Mouse (Mus musculus): ENCODE results near the gene Ammecr1.
A peak's percentile ranks its signal among the peaks of the same experiment; 100 is the strongest.

The Ammecr1 gene

DNA sequence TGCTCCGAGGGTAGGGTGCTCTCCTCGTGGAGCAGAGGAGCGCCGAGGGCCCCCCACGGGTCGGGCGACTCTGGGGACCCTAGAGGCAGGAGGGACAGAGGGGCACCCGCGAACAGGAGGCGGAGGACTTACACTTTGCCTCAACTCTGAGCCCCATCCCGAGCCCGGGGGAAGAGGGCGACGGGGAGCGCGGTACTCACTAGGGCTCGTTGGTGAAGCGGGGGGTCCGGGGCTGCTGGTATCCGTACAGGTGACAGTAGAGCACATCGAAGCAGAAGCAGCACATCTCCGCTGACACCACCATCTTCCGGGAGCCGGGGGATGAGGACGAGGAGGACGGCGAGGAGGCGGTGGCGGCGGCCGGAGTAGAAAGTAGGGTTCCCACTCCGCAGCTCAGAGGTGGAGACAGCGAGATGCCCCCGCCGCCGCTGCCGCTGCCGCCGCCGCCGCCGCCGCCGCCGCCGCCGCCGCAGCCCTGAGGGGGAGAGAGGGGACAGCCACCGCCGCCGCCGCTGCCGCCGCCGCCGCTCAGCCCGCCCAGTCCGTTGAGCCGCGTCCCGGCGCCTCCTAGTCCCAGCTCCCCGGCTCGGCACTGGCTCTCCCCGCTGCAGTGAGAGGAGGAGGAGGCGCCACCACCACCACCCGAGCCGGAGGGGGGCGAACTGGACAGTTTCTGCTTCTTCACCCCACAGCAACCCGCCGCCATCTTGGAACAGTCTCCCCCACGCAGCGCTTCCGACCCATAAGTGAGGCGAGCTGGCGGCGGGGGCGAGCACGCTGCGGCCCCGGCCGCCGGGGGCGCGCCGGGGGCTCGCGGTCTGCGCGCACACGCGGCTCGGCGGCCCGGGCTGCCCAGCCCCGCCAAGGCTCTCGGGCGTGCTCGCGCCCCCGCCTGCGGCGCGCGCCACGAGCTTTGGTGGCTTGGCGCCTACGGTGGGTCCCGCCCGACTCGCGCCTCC is at the start of gene Ammecr1:
Gene Ammecr1 (minus strand): TSS at position 721 of the 959 bp plus-strand sequence.
- no peaks in the 10 kb centered on the region for H3K27me3 ChIP-seq (ENCODE audit: control insufficient read depth, insufficient read depth, low read length, poor library complexity, severe bottlenecking)
- no peaks in the 10 kb centered on the region for H3K36me3 ChIP-seq (ENCODE audit: control insufficient read depth, insufficient read depth, low read length, poor library complexity, severe bottlenecking)
- DNase-seq (ENCODE audit: low read depth, low spot score) = peak; percentile 83

DNA sequence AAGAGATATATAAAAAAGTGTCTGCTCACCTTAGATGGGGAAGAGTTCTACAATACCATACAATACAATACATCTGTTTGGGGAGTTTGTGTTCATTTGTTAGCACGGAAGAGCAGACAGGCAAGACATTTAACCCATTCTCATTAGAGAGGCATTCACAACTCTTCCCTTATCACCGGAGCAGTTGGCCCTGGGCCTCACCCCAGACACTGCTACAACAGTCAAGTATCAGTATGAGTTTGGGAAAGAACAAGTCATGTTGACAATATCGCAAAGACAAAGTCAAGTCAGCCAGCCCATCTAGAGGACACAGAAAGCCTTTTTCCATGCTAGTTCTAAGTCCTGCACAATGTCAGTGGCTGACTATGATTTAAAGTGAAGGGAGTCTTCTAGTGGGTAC is 47.6 kb upstream of the Ammecr1 start:
- DNase-seq (ENCODE audit: low read depth, low spot score) = no peak
- no peaks in the 10 kb centered on the region for H3K36me3 ChIP-seq (ENCODE audit: control insufficient read depth, insufficient read depth, low read length, poor library complexity, severe bottlenecking)
- no peaks in the 10 kb centered on the region for H3K27me3 ChIP-seq (ENCODE audit: control insufficient read depth, insufficient read depth, low read length, poor library complexity, severe bottlenecking)

DNA sequence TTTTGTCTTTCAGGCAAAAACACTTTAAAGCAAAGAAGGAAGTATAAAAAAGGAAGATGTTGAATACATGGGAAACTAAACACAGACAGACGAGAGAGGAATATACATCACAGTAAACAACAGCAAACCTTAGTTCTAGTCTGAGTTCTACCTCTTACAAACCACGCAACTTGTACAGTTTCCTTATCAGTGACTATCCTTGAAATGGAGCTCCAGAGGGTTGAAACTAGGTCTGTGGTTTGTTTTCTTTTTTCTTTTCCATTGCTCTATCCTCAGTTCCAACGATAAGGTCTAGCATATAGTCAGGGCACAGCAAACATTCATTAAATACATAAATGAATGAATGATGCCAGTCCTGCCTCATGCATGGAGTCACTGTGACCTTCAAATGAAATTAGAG is 45.8 kb upstream of the Ammecr1 start:
- no peaks in the 10 kb centered on the region for H3K27me3 ChIP-seq (ENCODE audit: control insufficient read depth, insufficient read depth, low read length, poor library complexity, severe bottlenecking)
- no peak for DNase-seq (ENCODE audit: low read depth, low spot score)
- no peaks in the 10 kb centered on the region for H3K36me3 ChIP-seq (ENCODE audit: control insufficient read depth, insufficient read depth, low read length, poor library complexity, severe bottlenecking)

DNA sequence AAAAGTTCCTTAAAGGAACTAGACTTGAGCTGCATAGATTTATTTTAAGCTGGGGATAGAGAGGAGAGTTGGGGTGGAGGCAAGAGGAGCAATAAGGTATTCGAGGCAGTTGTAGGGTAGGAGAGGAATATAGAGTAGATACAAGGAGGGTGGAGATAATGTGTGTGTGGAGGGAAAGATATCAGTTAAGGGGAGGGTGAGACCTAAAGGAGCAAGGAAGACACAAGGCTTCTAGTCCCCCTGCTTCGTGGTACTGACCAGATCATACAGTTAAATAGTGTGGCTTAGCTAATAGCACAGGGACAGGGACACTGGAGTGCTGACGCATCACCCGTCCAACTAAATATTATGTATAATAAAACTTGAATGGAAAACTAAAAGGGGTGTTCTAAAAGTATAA is 45.3 kb upstream of the Ammecr1 start:
- no peak for DNase-seq (ENCODE audit: low read depth, low spot score)
- Histone ChIP-seq H3K27me3 (ENCODE audit: control insufficient read depth, insufficient read depth, low read length, poor library complexity, severe bottlenecking) (no peaks in the 10 kb centered on the region), H3K36me3 (ENCODE audit: control insufficient read depth, insufficient read depth, low read length, poor library complexity, severe bottlenecking) (no peaks in the 10 kb centered on the region)

DNA sequence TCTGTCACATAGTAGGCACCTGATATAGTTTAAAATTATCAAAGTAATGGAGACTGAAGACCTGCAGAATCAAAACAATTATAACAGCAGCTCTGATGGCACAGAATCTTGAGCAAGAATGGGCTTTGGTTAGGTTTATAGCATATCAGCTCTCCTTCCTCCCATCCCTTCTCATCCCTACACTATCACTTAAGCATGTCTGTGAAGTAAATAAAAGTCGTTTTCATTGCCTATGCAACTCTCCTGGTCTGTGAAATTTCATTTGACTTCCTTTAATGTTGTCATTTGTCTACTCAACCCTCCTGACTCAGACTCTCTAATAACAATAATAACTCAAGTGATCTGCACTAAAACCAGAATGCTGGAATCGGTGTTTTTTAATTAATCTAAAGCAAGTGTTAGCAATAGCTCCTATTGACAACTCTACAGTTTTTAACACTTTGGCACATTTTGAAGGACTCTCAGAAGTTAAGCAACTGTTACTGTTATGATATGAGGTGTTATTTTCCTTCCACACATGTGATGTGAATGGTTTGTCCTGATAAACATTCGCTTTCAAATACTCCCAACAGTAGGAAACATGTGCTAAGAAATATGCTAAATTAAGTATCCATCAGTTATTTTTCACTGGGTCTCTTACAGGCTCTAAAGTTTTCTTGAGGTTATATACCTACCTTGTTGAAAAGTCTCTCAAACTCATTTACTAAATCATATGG is 37.8 kb upstream of the Ammecr1 start:
- H3K27me3 ChIP-seq (ENCODE audit: control insufficient read depth, insufficient read depth, low read length, poor library complexity, severe bottlenecking) = no peaks in the 10 kb centered on the region
- no peak for DNase-seq (ENCODE audit: low read depth, low spot score)
- H3K36me3 ChIP-seq (ENCODE audit: control insufficient read depth, insufficient read depth, low read length, poor library complexity, severe bottlenecking) = no peaks in the 10 kb centered on the region

DNA sequence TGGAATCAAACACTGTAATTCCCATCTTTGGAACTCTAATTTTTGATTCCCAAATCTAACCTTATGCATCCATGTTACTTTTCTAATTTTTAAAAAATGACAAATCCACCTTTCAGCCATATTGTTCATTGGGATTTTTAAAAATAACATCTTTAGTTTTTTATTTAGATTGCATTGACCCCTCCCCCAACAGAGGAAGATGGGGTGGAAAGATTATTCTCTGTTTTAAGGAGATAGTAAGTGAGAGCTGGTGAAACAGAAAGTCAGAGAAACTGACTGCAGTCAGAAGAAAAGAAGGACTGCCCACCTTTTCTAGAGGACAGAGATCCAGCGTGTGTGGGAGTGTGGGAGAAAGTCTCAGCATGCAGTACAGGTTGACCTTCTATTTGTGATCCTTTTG is 30.7 kb upstream of the Ammecr1 start:
- DNase-seq (ENCODE audit: low read depth, low spot score) = no peak
- Histone ChIP-seq H3K27me3 (ENCODE audit: control insufficient read depth, insufficient read depth, low read length, poor library complexity, severe bottlenecking) (no peaks in the 10 kb centered on the region), H3K36me3 (ENCODE audit: control insufficient read depth, insufficient read depth, low read length, poor library complexity, severe bottlenecking) (no peaks in the 10 kb centered on the region)

DNA sequence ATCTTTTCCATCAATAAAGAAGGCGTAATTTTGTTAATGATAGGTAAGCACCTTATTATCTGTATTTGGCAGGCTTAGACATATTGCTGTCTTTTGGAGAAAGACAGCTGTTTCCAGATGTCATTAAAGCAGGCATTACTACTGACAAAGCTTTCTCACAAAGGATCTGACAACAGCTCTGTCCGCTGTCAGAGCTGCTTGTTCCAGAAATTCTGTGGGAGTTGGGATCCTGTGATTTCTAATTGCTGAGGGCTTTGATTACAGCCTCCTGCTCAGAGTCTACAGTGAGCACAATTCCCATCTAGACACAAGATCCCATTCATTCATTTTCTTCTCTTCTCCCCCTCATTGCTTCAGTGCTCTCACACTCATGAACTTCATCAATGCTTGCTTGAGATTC is 28.0 kb upstream of the Ammecr1 start:
- Histone ChIP-seq H3K27me3 (ENCODE audit: control insufficient read depth, insufficient read depth, low read length, poor library complexity, severe bottlenecking) (no peaks in the 10 kb centered on the region), H3K36me3 (ENCODE audit: control insufficient read depth, insufficient read depth, low read length, poor library complexity, severe bottlenecking) (no peaks in the 10 kb centered on the region)
- DNase-seq (ENCODE audit: low read depth, low spot score) = no peak

DNA sequence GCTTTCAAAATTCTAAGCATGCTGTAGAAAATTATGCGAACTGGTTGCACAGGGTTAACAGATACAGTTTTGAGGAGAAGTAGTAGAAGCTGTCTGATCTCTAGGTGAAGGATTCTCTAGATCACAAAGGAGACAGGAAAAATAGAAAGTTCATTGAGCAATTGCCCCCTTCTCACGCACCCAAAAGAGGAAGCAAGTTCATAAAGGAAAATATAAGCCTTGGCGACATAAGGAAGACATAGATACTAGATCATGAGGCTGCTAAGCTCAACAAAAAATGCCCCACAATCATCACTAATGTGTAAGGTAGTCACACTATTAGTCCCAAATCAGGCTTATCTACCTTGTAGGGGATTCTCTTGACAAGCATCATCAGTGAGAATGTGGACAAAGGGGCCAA is 17.6 kb upstream of the Ammecr1 start:
- H3K27me3 ChIP-seq (ENCODE audit: control insufficient read depth, insufficient read depth, low read length, poor library complexity, severe bottlenecking) = no peaks in the 10 kb centered on the region
- no peak for DNase-seq (ENCODE audit: low read depth, low spot score)
- H3K36me3 ChIP-seq (ENCODE audit: control insufficient read depth, insufficient read depth, low read length, poor library complexity, severe bottlenecking) = no peaks in the 10 kb centered on the region

DNA sequence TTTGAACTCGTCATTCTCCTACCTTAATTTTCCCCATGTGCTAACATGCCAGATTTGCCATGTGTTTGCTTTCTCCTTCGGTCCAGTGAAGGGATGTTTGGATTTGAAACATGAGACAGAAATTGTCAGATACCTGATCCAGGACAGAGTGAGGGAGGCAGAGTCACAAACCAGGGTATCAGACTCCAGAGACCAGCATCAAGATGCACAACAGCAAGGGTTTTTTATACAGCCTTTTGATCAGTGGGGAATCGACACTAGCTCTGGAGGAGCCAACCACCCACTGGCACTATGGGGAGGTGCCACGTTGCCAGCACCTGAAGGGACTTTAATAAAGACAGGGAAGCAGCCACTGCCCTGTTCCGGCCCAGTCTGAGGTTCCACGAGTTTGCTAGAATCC is 17.1 kb upstream of the Ammecr1 start:
- no peak for DNase-seq (ENCODE audit: low read depth, low spot score)
- no peaks in the 10 kb centered on the region for H3K27me3 ChIP-seq (ENCODE audit: control insufficient read depth, insufficient read depth, low read length, poor library complexity, severe bottlenecking)

DNA sequence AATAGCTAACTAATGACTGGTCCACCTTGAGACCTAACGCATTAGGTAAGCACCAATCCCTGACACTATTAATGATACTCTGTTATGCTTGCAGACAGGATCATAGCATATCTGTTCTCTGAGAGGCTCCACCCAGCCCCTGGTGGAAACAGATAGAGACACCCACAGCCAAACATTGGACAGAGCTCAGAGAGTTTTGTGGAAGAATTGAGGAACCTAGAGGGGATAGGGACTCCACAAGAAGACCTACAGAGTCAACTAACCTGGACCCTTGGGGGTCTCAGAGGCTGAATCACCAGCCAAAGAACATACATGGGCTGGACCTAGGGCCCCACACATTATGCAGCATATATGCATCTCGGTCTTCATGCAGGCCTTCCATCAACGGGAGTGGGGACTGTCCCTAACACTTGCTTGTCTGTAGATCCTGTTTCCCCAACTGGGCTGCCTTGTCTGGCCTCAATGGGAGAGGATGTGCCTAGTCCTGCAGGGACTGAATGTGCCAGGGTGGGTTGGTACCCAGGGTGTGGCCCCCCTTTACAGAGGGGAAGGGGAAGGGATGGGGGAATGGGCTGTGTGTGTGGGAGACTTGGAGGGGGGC is 15.1 kb upstream of the Ammecr1 start:
- Histone ChIP-seq H3K36me3 (ENCODE audit: control insufficient read depth, insufficient read depth, low read length, poor library complexity, severe bottlenecking) (no peaks in the 10 kb centered on the region), H3K27me3 (ENCODE audit: control insufficient read depth, insufficient read depth, low read length, poor library complexity, severe bottlenecking) (no peaks in the 10 kb centered on the region)
- DNase-seq (ENCODE audit: low read depth, low spot score) = no peak

More for the DNA sequence above, 17.1 kb upstream of the Ammecr1 start:
- H3K36me3 ChIP-seq (ENCODE audit: control insufficient read depth, insufficient read depth, low read length, poor library complexity, severe bottlenecking) = no peaks in the 10 kb centered on the region

DNA sequence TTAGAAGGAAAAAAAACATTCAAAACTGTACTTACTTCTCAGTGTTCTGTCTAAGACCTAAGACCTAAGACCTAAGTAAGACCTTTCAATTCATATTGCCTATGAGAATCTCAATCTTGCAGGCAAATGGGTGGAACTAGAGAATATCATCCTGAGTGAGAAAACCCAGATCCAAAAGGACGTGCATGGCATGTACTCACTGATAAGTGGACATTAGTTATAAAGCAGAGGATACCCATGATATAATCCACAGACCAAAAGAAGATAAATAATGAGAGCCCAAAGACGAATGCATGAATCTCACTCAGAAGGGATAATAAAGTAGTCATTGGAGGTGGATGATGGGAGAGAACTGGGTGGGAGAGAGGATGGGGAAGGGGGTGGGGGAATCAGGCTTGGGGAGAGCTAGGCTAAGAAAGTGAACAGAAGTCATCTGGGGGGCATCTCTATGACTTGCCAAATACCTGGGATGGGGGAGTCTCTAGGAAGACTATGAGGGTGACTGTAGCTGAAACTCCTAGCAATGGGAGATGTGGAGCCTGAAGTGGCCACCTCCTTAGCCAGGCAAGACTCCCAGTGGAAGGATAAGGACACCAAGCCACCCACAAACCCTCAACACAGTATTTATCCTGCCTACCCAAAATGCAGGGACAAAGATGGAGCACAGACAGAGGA is 14.5 kb upstream of the Ammecr1 start:
- Histone ChIP-seq H3K27me3 (ENCODE audit: control insufficient read depth, insufficient read depth, low read length, poor library complexity, severe bottlenecking) (no peaks in the 10 kb centered on the region), H3K36me3 (ENCODE audit: control insufficient read depth, insufficient read depth, low read length, poor library complexity, severe bottlenecking) (no peaks in the 10 kb centered on the region)
- no peak for DNase-seq (ENCODE audit: low read depth, low spot score)

DNA sequence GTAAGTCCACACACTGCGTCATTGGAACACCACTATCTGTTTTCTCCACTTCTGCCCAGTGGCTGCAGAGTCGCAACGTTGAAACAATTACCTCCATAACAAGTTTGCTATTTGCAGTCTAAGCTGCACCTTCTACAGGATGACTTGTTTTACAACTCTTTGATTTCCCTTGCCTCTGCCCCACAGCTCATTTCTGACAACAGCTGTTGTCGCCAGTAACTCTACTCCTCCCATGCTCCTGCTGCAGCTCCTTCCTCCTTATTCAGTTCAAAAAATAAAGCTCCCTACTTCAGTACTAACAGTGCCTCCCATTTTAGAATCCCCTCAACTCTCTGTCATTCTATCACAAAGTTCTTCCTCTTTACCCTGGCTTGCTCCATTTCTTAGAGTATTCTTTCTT is 12.7 kb upstream of the Ammecr1 start:
- no peak for DNase-seq (ENCODE audit: low read depth, low spot score)
- Histone ChIP-seq H3K36me3 (ENCODE audit: control insufficient read depth, insufficient read depth, low read length, poor library complexity, severe bottlenecking) (no peaks in the 10 kb centered on the region), H3K27me3 (ENCODE audit: control insufficient read depth, insufficient read depth, low read length, poor library complexity, severe bottlenecking) (no peaks in the 10 kb centered on the region)

DNA sequence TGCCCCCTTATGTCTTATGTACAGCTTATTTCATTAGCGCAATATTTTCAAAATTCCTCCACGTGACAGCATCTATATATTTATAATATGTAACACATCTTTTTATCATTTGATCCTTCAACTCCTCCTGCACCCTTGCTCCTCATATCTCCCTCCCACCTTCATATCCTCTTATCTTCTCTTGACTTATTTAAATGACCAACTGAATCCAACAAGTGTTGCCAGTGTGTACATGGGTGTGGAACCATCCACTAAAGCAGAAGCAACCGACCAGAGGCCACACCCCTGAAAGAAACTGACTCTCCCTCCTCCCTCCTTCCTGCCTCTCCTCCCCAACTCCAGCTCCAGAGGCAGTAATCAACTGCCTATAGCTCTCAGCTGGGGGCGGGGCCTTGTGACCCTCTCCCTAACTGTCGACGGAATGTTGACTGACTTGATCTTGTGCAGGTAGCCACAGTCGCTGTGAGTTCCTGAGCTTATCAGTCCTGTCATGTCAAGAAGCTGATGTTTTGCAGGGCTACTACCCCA is 6.0 kb upstream of the Ammecr1 start:
- Histone ChIP-seq H3K36me3 (ENCODE audit: control insufficient read depth, insufficient read depth, low read length, poor library complexity, severe bottlenecking) (no peaks in the 10 kb centered on the region), H3K27me3 (ENCODE audit: control insufficient read depth, insufficient read depth, low read length, poor library complexity, severe bottlenecking) (no peaks in the 10 kb centered on the region)
- no peak for DNase-seq (ENCODE audit: low read depth, low spot score)

DNA sequence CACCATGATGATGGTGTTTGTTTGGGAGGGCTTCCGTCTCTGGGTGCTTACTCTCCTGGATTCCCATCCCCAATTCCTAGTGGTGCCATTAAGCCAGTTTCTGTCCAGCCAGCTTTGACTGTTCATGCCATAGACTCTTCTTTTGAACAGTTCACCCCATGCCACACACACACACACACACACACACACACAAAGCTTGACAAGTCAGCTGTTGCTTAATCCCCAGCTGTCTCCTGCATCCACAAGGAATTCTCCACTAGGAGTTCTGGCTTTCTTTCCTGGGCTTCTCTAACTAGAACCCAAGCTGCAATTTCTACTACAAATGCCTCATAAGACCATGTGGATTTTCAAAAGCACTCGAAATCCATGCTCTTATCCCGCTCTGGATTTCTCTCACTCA is 5.2 kb upstream of the Ammecr1 start:
- DNase-seq (ENCODE audit: low read depth, low spot score) = no peak
- H3K27me3 ChIP-seq (ENCODE audit: control insufficient read depth, insufficient read depth, low read length, poor library complexity, severe bottlenecking) = no peaks in the 10 kb centered on the region
- H3K36me3 ChIP-seq (ENCODE audit: control insufficient read depth, insufficient read depth, low read length, poor library complexity, severe bottlenecking) = no peaks in the 10 kb centered on the region
